Mouse (Mus musculus): ENCODE results near the gene Slc25a18.

Gene Slc25a18

GRCm38 (mm10) chr6:120773149-120773628 lies at the start of gene Slc25a18:
Gene Slc25a18, plus strand, starts transcription at chr6:120773578.
- in situ Hi-C loops (cut with MboI): no loop called here

GRCm38 (mm10) chr6:120725986-120726385 lies 47.4 kb upstream of the Slc25a18 start:
- in situ Hi-C loops (cut with MboI): no loop called here

DNA sequence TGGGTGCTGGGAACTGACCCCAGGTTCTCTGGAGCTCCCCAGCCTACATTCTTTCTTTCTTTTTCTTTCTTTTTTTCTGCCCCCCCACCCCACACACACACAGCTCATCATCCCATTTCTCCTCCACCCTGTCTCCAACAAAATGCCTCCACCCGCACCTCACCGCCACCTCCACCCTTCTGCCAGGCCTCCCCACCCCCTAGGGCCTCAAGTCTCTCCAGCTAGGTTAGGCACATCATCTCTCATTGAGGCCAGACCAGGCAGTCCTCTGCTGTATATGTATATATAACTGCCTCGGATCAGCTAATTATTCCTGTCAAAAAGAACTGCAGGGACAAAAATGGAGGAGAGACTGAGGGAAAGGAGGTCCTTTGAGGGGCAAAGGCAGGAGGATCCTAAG lies 37.4 kb upstream of the Slc25a18 start:
- in situ Hi-C loops (cut with MboI): loop anchor here (5.0 kb wide), 1 partner anchor 199 kb away; no protein-coding TSS in a partner anchor

DNA sequence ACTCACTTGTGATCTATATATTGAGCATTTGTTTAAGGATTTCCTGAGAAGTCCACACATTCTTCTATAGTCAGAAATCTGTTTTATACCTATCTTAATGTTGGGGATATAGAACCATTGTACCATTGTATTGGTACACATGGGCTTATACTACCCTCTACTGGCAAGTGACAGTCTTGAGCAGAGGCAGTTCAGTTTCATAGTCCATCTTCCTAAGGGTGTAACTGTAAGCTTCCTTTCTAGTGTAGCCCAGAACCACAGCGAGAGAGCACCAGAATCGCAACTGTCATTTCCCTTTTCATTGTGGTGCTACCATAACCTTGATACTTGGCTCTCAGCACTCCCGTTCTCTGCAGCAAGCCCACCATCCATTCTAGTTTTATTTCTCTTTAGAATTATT lies 36.8 kb upstream of the Slc25a18 start:
- in situ Hi-C loops (cut with MboI): loop anchor here (5.0 kb wide), 1 partner anchor 199 kb away; no protein-coding TSS in a partner anchor

- in situ Hi-C loops (cut with MboI): no loop called here
Measured at GRCm38 (mm10) chr6:120743130-120743529, 30.2 kb upstream of the Slc25a18 start.

DNA sequence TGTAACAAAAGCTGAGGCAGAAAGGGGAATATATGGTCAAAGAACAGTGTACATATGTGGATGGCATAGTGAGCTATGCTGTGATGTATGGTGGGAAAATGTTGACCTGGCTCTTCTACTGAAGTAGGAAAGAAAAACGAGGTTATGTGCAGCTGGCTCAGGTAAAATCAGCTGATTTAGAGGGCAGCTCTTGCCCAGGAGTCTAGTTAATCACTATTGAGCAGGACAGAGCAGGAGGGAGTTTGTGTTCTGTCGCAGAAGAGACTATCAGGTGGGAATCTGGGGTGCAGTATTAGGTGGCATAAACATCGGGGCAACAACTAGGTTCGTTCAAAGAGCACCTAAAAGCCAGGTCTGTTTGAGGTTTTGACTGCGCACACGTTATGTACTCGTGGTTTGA lies 29.1 kb upstream of the Slc25a18 start:
- in situ Hi-C loops (cut with MboI): no loop called here

DNA sequence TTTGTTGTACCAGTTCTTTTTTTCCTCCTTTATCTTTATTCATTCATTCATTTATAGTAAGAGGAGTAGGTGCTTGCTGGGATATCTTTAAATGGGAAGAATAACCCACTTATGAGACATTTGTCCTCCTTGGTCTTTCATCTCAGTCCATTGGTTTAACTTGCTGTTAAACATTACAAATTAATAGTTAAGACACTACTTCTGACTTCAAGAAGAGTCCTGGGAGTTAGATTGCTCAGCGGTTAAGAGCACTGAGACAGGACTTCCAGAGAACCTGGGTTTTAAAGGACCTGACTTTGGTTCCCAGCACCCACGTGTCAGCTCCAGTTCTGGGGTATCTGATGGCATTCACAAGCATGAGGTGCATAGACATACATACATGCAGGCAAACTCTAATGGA lies 27.0 kb upstream of the Slc25a18 start:
- in situ Hi-C loops (cut with MboI): no loop called here

DNA sequence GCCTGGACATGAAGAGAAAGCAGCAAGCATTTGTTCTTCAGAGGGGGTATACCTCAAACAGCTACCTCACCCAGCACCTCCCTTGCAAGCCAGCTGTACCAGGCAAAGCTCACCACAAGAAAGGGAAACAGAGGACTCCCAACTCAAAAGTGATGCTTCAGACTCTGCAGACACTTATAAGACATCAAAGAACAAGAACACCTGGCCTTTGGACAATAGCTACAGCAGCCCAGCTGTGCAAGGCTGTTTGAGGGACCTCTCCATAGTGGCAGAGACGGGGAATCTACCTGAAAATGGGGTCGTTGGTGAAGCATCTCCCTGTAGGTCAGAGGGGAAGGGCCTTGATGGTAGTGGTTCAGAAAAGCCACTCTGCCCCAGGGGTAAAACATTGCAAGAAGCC lies 12.2 kb upstream of the Slc25a18 start:
- in situ Hi-C loops (cut with MboI): no loop called here

GRCm38 (mm10) chr6:120769972-120770371 lies 3.4 kb upstream of the Slc25a18 start:
- in situ Hi-C loops (cut with MboI): no loop called here

- in situ Hi-C loops (cut with MboI): no loop called here
Measured at GRCm38 (mm10) chr6:120771366-120771765, 2.0 kb upstream of the Slc25a18 start.

GRCm38 (mm10) chr6:120772025-120772424 lies 1.4 kb upstream of the Slc25a18 start:
- in situ Hi-C loops (cut with MboI): no loop called here

- in situ Hi-C loops (cut with MboI): no loop called here
Measured at GRCm38 (mm10) chr6:120773763-120774162, 385 bp downstream of the Slc25a18 start.

DNA sequence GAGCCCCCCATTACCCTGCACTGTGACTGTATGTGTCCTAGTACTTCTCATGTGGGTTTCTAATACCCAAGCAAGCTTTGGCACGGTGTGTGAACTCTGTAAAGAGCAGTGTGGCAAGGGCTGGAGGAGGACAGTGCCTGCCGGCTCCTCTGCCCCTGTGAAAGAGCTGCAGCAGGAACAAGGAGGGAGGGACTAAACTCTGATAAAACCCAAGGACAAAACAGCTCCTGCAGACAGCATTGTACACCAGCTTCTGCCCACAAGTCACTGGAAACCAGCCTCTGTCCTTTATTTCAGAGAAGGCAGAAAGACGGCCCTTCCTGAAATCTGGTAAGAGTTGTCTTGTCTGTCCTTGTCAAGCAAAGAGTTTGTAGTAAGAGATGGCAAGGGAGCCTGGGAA lies 2.9 kb downstream of the Slc25a18 start:
- in situ Hi-C loops (cut with MboI): no loop called here

- in situ Hi-C loops (cut with MboI): no loop called here
Measured at GRCm38 (mm10) chr6:120777533-120777932, 4.2 kb downstream of the Slc25a18 start.

- in situ Hi-C loops (cut with MboI): no loop called here
Measured at GRCm38 (mm10) chr6:120778226-120778625, 4.8 kb downstream of the Slc25a18 start.

GRCm38 (mm10) chr6:120782948-120783347 lies 9.6 kb downstream of the Slc25a18 start:
- in situ Hi-C loops (cut with MboI): no loop called here

DNA sequence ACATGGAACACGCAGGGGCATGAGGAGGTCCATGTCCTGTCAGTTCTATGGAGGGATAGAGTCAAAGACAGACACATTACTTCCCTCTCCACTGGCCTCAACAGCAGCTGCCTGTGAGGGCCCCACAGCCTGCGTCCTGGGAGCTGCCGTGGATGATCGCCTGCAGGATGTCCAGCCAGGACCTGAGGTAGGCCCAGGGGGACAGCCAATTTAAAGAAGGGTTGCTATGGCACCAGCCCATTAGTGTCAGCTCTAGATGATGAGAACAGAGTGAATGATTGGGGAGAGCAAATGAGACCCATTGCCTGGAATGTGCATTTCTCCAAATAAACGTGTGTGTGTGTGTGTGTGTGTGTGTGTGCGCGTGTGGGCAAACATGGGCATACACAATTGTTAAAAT lies 11.0 kb downstream of the Slc25a18 start:
- in situ Hi-C loops (cut with MboI): no loop called here

- in situ Hi-C loops (cut with MboI): no loop called here
Measured at GRCm38 (mm10) chr6:120788068-120788607, 14.8 kb downstream of the Slc25a18 start.

DNA sequence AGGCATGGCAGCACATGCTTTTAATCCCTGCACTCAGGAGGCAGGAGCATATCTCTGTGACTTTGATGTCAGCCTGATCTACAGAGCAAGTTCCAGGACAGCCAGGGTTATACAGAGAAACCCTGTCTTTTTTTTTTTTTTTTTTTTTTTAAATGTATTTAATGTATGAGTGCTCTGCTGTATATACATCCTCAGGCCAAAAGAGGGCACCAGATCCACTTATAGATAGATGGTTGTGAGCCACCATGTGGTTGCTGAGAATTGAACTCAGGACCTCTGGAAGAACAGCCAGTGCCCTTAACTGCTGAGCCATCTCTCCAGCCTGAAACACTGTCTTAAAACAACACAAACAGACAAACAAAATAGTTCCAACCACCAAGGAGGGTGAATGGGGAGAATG lies 15.5 kb downstream of the Slc25a18 start:
- in situ Hi-C loops (cut with MboI): no loop called here

DNA sequence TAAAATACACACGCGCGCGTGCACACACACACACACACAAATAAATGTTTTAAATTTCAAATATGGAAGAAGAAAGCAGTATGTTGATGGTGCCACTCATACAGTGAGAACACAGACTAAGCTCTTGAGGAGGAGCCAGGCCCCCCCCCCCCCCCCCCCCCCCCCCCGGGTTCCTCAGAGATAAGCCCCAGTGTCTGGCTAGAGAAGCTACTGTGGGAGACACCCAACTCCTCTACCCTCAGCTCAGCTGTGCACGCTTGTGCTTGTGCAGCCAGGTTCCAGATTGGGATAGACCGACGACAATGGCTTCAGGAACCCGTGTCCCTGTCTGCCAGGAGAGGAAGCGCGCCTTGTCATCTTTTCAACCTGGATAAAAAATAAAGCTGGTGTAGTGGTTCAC lies 16.8 kb downstream of the Slc25a18 start:
- in situ Hi-C loops (cut with MboI): no loop called here

DNA sequence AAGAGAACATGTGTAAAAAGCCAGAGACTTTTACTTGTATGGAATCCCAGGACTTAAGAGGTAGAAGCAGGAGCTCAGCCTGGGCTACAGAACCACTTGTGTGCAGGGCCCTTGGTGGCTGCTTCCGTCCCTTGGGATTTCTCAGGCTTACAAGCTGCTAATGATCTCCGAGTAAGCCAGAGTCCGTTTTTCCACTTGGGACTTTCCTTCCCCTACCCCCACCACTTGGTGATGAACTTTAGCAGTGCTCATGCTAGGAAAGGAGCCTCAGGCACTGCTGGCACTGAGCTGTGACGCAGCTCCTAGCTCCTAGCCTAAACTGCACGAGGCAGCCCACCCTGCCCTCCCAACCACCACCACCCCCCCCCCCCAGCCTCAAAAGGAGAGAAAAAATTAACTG lies 17.3 kb downstream of the Slc25a18 start:
- in situ Hi-C loops (cut with MboI): no loop called here

GRCm38 (mm10) chr6:120792947-120793346 lies 19.6 kb downstream of the Slc25a18 start:
- in situ Hi-C loops (cut with MboI): no loop called here

DNA sequence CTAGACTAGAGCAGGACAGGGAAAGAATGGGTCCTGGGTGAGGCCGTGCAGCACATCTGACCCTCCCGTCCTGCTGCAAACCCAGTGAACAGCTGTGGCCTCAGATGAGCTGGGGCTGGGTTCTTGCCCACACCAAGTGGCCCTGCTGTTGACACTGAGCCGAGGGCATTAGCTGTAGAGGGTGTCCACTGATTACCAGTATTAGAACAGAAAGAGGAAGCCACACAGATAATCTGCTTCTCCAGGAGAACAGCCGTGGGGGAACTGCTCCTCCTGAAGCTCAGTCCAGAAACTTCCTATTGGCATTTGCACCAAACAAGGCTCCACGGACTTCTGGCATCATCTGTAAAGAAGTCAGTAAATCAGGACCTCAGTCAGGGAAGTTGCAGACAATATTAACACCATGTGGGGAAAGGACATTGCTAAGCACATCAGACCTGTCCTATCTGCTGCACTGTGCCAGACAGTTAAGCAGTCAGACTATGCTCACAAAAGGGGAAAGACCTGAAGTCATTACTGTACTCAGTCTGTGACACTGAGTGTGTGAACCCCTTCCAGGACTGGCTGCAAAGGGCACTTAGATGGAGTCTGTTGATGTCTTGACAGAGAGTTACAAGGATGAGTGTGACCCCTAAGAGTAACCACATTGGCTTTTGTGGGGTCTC lies 22.2 kb downstream of the Slc25a18 start:
- in situ Hi-C loops (cut with MboI): no loop called here

DNA sequence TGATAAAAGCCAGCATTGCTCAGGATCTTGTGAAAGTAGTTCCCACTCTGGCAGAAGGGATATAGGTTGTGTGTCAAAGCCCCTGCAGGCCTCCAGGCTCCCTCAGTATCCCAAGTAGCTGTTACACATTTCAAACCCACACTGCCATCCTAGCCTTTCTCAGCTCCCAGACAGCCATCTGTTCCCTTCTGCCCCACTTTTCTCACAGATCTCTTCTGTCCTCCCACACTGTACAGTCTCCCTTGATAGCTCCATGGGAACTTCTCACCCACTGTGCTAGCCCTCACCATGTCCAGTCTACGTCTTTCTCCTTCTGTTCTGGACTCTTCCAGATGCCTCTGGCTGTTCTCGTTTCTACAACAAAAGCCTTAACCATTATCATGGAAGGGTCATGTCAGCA lies 22.7 kb downstream of the Slc25a18 start:
- in situ Hi-C loops (cut with MboI): no loop called here
